Mouse (Mus musculus): ENCODE measurements around the gene Cyp2j12. TPM values are rescaled to one million over a fixed set of nuclear protein-coding genes. Genes with fewer than 3 reads are reported as not detected.

Gene Cyp2j12
- polyA plus RNA-seq (2021; fragmentation: Nextera tagmentation) = 3.9 and 5.4 TPM in 2 replicates
- long read RNA-seq, experiment 1, transcript Cyp2j12-202 (8 exons, 1,781 nt) = major isoform, 6 of 8 reads
- long read RNA-seq, experiment 1, partial matches to known transcripts = 0 of 8 reads
- long read RNA-seq, experiment 1, other reads (novel, unspliced or antisense) = 2 of 8 reads
- long read RNA-seq, experiment 2, transcript Cyp2j12-202 (8 exons, 1,781 nt) = major isoform, 16 of 28 reads
- long read RNA-seq, experiment 2, partial matches to known transcripts = 10 of 28 reads
- long read RNA-seq, experiment 2, other reads (novel, unspliced or antisense) = 1 of 28 reads

GRCm38 (mm10) chr4:96140732-96141467 is at the start of gene Cyp2j12:
TSS of gene Cyp2j12 (minus strand) at chr4:96141152.

GRCm38 (mm10) chr4:96077261-96078125 is 63.5 kb downstream of the Cyp2j12 start, which contains the start of gene Cyp2j13:
TSS of gene Cyp2j13 (minus strand) at chr4:96077546.

Other genes with a start within 250 kb of the Cyp2j12 start
- gene Hook1, start 173.9 kb downstream of the Cyp2j12 start, polyA plus RNA-seq (2021; fragmentation: Nextera tagmentation) = 6.3 and 6.8 TPM in 2 replicates
- 0.06 TPM in 1 of 2 replicates, not detected in the other for gene Cyp2j13, start 63.6 kb downstream of the Cyp2j12 start, polyA plus RNA-seq (2021; fragmentation: Nextera tagmentation)
- not detected in 2 replicates for gene Cyp2j7, start 95.5 kb upstream of the Cyp2j12 start, polyA plus RNA-seq (2021; fragmentation: Nextera tagmentation)
- not detected in 2 replicates for gene Cyp2j11, start 207.5 kb upstream of the Cyp2j12 start, polyA plus RNA-seq (2021; fragmentation: Nextera tagmentation)